Mouse (Mus musculus) stomach, embryonic 14.5 days (tissue): Measurements from ENCODE around the gene Dctn2. TPM values are rescaled to one million over a fixed set of nuclear protein-coding genes. Genes with fewer than 3 reads are reported as not detected.

ENCODE experiments used
- ATAC-seq: fragments of 200-750 bp; cut with Nextera tagmentation; 2 replicates; pipeline ENCODE4 v1.8.0; 2017; ENCODE audit warnings: low read depth, moderate TSS enrichment; ENCODE audit not compliant: insufficient number of reproducible peaks, insufficient read depth, low FRiP score
- H3K27ac ChIP-seq: fragments of 300-500 bp; sonication (generic); 2 replicates; pipeline ENCODE4 v1.5.1; 2014; ENCODE audit warnings: mild to moderate bottlenecking, low read length, moderate library complexity, mixed read lengths
- H3K27me3 ChIP-seq: fragments of 300-500 bp; sonication (generic); 2 replicates; pipeline ENCODE4 v1.6.1; 2014; ENCODE audit warnings: low read length, control low read depth, mixed read lengths; ENCODE audit not compliant: control insufficient read depth, insufficient read depth
- H3K36me3 ChIP-seq: fragments of 300-500 bp; sonication (generic); 2 replicates; pipeline ENCODE4 v1.6.1; 2014; ENCODE audit warnings: mild to moderate bottlenecking, control low read depth, low read length, moderate library complexity, mixed read lengths; ENCODE audit not compliant: control insufficient read depth, insufficient read depth
- H3K4me1 ChIP-seq: fragments of 300-500 bp; sonication (generic); 2 replicates; pipeline ENCODE4 v1.6.1; 2014; ENCODE audit warnings: low read length, control low read depth, mixed read lengths; ENCODE audit not compliant: control insufficient read depth, insufficient read depth
- H3K4me2 ChIP-seq: fragments of 300-500 bp; sonication (generic); replicated peaks from 2 replicates; pipeline ENCODE4 v1.6.1; 2014; ENCODE audit warnings: low read depth, low read length, control low read depth
- H3K4me3 ChIP-seq: fragments of 300-500 bp; sonication (generic); 2 replicates; pipeline ENCODE4 v1.5.1; 2014; ENCODE audit warnings: low read depth, low read length, control low read depth
- H3K9ac ChIP-seq: fragments of 300-500 bp; sonication (generic); replicated peaks from 2 replicates; pipeline ENCODE4 v1.6.1; 2014; ENCODE audit warnings: low read depth, mild to moderate bottlenecking, control low read depth, low read length, moderate library complexity, mixed read lengths
- H3K9me3 ChIP-seq: fragments of 300-500 bp; sonication (generic); 2 replicates; pipeline ENCODE4 v1.6.1; 2016; ENCODE audit warnings: low read depth, low read length, control low read depth; ENCODE audit not compliant: control insufficient read depth
- WGBS: fragments of 180-500 bp; shearing (Covaris S2); extraction: QIAGEN DNeasy Blood & Tissue Kit; methylation state at CpG from one replicate; pipeline ENCODE4 v1.1.7; 2014; 5-methylcytosine and 5-hydroxymethylcytosine counted together
- polyA plus RNA-seq: library from polyadenylated mRNA; unstranded; fragments of >200 nt; fragmentation: Nextera tagmentation; extraction: Ambion mirVana; gene quantifications from 2 replicates; pipeline ENCODE4 v1.2.1, GENCODE M21; 2014

The Dctn2 gene
- polyA plus RNA-seq, 1 experiment from 2014 or later, result 177 TPM

DNA sequence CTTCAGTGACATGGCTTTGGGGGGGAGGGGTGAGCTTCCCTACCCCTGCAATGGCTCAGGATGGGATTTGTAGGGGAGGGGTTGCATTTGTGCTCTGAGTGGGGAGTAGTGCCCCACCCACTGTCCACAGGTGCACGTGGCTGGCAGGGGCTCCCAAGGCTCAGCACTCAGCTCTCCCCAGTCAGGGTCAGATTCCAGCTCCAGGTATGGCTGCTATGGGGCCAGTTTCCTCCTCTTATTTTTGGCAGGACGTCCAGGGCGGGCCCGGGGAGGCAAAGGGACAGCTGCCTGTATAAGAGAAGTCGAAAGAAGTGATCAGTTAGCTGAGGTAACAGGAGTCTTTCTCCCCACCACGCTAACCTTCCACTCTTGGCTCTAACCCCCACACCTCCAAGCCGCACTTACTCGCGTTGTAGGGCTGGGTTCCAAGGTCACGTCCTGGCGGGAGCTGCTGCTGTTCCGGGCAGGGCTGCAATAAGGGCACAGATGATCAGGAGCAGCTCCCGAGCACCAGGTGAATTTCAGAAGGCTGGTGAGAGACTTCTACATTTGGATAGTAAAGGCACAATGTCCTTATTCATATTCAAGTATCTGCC, 16.6 kb downstream of the Dctn2 start:
- no peak for ATAC-seq
- no peak overlapping the region for H3K4me2 ChIP-seq
- H3K27ac ChIP-seq, result no peak overlapping the region
- no peak overlapping the region for H3K4me3 ChIP-seq
- peaks cover 87% of the 10 kb centered on the region for H3K36me3 ChIP-seq
- H3K9ac ChIP-seq, result no peak overlapping the region
- H3K9me3 ChIP-seq, result no peaks in the 10 kb centered on the region
- H3K27me3 ChIP-seq, result no peaks in the 10 kb centered on the region
- WGBS, result 77% methylated on average over 13 of the region's 13 CpGs
- peaks cover 22% of the 10 kb centered on the region for H3K4me1 ChIP-seq

DNA sequence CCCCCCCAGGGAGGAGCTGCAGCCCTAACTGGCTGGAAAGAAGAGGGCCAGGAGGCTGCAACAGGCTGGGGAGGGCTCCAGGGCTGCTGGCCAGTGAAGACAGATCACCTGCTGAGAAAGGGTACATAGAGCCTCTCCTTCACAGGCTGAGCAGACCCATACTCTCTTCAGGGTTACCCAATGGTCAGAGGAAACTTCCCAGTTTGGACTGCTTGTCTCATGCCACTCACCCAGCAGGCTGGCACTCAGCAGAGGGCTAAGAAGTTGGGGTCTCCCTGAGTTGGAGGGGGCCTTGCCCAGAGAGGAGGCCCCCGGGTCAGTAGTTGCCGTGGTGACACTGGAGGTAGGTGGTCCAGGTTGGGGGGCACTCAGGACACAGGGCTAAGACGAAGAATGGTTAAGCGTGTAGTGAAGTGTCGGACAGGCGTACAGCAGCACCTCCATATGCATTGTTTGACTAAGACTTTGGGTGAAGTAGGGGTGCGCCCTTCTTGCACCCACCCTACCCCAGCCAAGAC, 18.0 kb downstream of the Dctn2 start:
- Histone ChIP-seq H3K9ac (no peak overlapping the region), H3K27me3 (no peaks in the 10 kb centered on the region), H3K4me2 (no peak overlapping the region), H3K9me3 (no peaks in the 10 kb centered on the region), H3K4me1 (peaks cover 24% of the 10 kb centered on the region), H3K27ac (no peak overlapping the region), H3K36me3 (peaks cover 77% of the 10 kb centered on the region), H3K4me3 (no peak overlapping the region)
- WGBS, result 92% methylated on average over 7 of the region's 7 CpGs
- no peak for ATAC-seq

DNA sequence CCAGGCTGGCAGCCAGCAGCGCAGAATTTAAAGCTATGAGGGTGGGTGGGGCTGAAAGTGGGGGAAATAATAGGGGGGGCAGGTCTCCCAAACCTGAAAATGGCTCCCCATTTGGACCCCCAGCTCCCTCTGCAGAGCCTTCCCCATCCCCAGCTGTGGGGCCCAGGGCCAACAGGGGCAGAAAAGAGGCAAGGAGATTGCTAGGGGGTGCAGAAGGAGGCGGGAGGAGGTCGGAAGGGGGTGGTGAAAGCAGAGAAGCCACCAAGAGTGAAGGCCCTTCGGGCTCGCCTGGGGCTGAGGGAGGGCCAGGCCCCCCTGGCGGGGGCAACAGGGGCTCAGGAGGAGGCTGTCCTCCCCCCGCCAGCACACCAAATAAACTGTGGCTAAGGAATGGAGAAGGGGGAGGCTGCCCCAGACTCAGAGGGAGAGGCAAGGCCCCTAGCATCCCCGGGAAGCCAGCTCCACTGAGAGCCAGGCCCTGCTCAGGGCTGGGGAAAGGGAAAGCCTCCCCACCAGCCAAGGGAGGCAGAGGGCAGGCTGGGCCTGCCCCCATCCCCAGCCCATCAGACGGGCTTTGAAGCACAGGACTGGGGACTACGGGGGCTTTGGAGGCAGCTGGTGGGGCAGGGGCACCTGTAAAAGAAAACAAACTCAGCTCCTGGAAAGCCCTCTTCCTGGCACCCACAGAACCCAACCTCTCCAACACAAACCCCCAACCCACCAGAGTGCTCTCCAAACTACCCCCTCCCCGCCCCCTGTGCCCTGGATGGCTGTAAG, 18.7 kb downstream of the Dctn2 start:
- Histone ChIP-seq H3K4me3 (no peak overlapping the region), H3K4me2 (no peak overlapping the region), H3K27ac (no peak overlapping the region), H3K27me3 (no peaks in the 10 kb centered on the region), H3K9ac (no peak overlapping the region), H3K36me3 (peaks cover 72% of the 10 kb centered on the region), H3K9me3 (no peaks in the 10 kb centered on the region), H3K4me1 (peaks cover 31% of the 10 kb centered on the region)
- ATAC-seq, result no peak
- WGBS, result 85% methylated on average over 11 of the region's 11 CpGs

DNA sequence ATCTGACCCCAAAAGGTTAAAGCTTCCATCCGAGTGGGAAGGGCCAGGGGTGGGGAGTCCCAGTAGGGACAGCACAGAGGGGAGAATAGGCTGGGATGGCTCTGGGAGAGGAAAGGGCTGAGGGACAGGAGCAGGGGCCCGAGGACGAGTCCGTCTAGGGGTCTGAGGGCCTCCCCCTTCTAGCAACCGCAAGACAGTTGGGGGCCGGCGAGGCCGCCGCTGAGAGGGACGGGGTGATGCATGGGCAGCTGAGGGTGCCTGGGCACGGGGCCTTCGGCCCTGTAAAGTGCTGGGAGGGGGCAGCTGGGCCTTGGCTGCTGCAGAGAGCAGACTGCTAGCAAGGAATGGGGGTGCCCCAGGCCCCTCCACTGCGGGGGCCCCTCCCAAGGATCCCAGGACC, 19.5 kb downstream of the Dctn2 start:
- Histone ChIP-seq H3K4me3 (no peak overlapping the region), H3K9ac (no peak overlapping the region), H3K4me2 (no peak overlapping the region), H3K4me1 (peaks cover 32% of the 10 kb centered on the region), H3K36me3 (peaks cover 68% of the 10 kb centered on the region), H3K27me3 (no peaks in the 10 kb centered on the region), H3K9me3 (no peaks in the 10 kb centered on the region), H3K27ac (no peak overlapping the region)
- no peak for ATAC-seq
- 72% methylated on average over 12 of the region's 13 CpGs for WGBS

DNA sequence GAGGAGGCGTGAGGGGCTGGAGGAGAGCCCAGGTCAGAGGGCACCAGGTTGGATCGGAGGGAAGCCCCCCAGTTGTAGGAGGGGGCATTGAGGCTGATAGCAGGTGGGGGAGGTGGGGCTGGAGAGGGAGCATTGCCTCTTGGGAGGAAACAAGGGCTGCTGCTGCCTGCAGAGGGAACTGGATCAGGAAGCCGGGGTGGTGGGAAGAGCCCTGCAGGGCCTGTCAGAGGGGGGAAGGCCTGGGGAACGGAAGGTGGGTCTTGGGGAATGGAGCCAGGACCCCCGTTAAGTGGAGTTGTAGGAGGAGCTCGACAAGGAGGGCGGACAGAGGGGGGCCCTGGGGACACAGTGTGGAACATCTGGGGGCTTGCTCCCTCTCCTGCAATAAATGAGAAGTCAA, 20.0 kb downstream of the Dctn2 start:
- H3K4me1 ChIP-seq, result peaks cover 32% of the 10 kb centered on the region
- H3K27me3 ChIP-seq, result no peaks in the 10 kb centered on the region
- H3K4me2 ChIP-seq, result peak overlapping the region; percentile 96; the same call in 1 of the 2 replicates
- no peaks in the 10 kb centered on the region for H3K9me3 ChIP-seq
- 65% methylated on average over 7 of the region's 7 CpGs for WGBS
- H3K4me3 ChIP-seq, result no peak overlapping the region
- no peak for ATAC-seq
- peaks cover 63% of the 10 kb centered on the region for H3K36me3 ChIP-seq
- no peak overlapping the region; the same call in 1 of the 2 replicates for H3K9ac ChIP-seq
- H3K27ac ChIP-seq, result no peak overlapping the region

DNA sequence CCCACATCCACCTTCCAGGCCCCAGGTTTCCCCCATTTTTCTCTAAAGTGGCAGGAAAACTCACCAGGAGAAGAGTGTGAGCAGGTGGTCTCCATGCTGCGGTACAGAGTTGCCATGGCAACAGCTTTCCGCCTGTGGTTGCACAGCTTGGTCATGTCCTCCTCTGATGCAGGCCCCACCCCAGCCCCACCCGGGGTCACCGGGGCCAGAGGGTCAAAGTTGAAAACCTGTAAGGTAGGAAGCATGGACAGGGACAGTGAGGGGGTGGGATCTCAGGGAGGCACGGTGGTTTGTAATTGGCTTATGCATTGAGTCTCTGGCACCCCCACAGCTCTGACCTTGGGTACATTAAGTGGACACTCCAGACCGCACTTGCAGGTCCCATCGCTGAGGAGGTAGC, 20.6 kb downstream of the Dctn2 start:
- peaks cover 36% of the 10 kb centered on the region for H3K4me1 ChIP-seq
- ATAC-seq, result no peak
- no peak overlapping the region for H3K4me3 ChIP-seq
- no peak overlapping the region for H3K27ac ChIP-seq
- H3K36me3 ChIP-seq, result peaks cover 57% of the 10 kb centered on the region
- H3K27me3 ChIP-seq, result no peaks in the 10 kb centered on the region
- peak overlapping the region; percentile 96 for H3K4me2 ChIP-seq
- H3K9me3 ChIP-seq, result no peaks in the 10 kb centered on the region
- WGBS, result 32% methylated on average over 7 of the region's 7 CpGs
- H3K9ac ChIP-seq, result no peak overlapping the region

DNA sequence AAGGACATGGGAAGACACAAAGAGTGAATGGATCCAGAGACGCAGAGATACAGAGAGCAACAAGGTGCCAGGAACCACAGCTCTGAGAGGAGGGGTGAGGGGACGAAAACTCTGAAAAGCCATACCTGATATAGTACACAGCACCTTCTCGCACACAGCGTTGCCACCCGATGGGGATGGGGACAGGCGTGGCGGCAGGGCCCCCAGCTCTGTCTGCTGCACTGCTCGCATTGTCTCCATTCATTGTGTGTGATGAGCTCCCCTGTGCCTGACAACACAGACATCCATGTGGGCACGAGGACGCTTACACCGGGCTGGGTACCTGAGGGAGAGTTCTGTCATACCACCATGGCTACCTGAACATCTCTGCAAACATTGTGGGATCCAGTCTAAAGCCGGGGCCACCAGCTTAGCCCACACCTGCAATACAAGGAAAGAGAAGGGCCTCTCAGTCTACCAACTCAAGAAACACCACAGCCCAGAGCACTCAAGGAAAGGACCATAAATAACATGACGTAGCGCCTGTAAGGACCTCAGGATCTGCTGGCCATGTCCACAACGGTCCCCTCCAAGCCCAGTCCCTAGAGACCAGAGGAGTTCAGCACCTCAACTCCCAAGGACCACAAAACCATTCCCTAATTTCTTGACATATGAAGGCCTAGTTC, 21.2 kb downstream of the Dctn2 start:
- H3K9me3 ChIP-seq, result no peaks in the 10 kb centered on the region
- ATAC-seq, result no peak
- peaks cover 42% of the 10 kb centered on the region for H3K4me1 ChIP-seq
- peaks cover 51% of the 10 kb centered on the region for H3K36me3 ChIP-seq
- H3K4me3 ChIP-seq, result peak overlapping the region; percentile 64
- no peaks in the 10 kb centered on the region for H3K27me3 ChIP-seq
- H3K4me2 ChIP-seq, result peak overlapping the region; percentile 96
- WGBS, result 60% methylated on average over 15 of the region's 15 CpGs
- H3K9ac ChIP-seq, result peak overlapping the region; percentile 54
- H3K27ac ChIP-seq, result peak overlapping the region; percentile 98; the same call in 1 of the 2 replicates

DNA sequence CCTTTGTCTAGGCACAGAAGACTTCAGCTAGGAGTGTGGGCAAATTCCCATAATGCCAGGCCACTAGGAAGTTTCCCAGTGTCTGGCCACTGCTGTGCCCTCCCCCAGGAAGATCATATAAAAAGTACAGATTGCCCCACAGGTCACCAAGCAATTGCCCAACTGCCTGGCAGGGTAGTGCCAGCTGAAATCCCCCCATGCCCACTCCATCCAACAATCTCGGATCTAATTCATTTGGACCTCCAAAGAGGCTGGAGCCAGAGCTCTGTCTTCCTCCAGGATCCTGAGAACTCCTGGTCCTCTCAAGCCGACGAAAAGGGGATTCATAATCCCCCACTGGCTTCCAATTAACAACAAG, 21.7 kb downstream of the Dctn2 start:
- Histone ChIP-seq H3K27me3 (no peaks in the 10 kb centered on the region), H3K9ac (peak overlapping the region; percentile 54), H3K36me3 (peaks cover 45% of the 10 kb centered on the region), H3K4me2 (peak overlapping the region; percentile 96), H3K9me3 (no peaks in the 10 kb centered on the region), H3K4me1 (peaks cover 45% of the 10 kb centered on the region), H3K4me3 (peak overlapping the region; percentile 64), H3K27ac (peak overlapping the region; percentile 98)
- 0% methylated on average over 3 of the region's 3 CpGs for WGBS
- ATAC-seq, result no peak
